Mouse (Mus musculus): ENCODE data around the gene Prn. TPM values are rescaled to one million over a fixed set of nuclear protein-coding genes. Genes with fewer than 3 reads are reported as not detected.

Gene Prn
- total and polyA plus RNA-seq, 2 experiments = not detected

DNA sequence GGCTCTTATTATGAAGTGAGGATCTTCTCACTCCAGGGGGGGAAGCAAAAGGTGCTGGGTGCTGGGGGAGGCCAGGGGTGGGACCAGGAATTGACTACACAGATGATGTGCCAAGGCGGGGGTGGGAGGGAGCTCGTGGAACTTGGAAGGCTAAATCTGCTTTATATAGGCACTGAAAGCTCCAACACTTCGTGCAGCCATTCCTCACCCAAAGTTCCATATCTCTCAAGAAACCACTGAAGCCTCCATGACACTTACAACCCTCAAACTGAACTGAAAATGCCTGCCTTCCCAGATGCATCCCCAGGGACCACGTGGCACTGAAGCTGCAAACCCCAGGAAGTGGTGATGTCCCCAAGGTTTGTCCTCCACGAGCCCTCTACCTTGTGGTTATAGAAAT lies 94.2 kb downstream of the Prn start:
- TF ChIP-seq POLR2A (IDR thresholded peaks at IDR 0.05; ENCODE audit: extremely low read depth, insufficient read depth, low read length) (no peak), CTCF (IDR thresholded peaks at IDR 0.05; ENCODE audit: low read depth, low read length) (no peak)
- WGBS = 72% methylated on average over 5 of the region's 5 CpGs
- H3K4me3 ChIP-seq (ENCODE audit: insufficient read depth, low read depth, low read length) = no peak overlapping the region
- no peaks in the 10 kb centered on the region for H3K36me3 ChIP-seq (ENCODE audit: control insufficient read depth, insufficient read depth, low read length)
- DNase-seq (ENCODE audit: extremely low read depth, low read depth, low spot score) = no peak
- H3K79me2 ChIP-seq (ENCODE audit: control insufficient read depth, insufficient read depth, low read length) = no peaks in the 10 kb centered on the region
- H3K27ac ChIP-seq (replicated peaks; ENCODE audit: insufficient read depth, low read depth, low read length) = no peak overlapping the region
- H3K4me1 ChIP-seq (ENCODE audit: control insufficient read depth, insufficient read depth, low read length) = no peaks in the 10 kb centered on the region
- no peaks in the 10 kb centered on the region for H3K27me3 ChIP-seq (ENCODE audit: control insufficient read depth, insufficient read depth, low read length)
- H3K9ac ChIP-seq (ENCODE audit: low read depth, low read length) = no peak overlapping the region

DNA sequence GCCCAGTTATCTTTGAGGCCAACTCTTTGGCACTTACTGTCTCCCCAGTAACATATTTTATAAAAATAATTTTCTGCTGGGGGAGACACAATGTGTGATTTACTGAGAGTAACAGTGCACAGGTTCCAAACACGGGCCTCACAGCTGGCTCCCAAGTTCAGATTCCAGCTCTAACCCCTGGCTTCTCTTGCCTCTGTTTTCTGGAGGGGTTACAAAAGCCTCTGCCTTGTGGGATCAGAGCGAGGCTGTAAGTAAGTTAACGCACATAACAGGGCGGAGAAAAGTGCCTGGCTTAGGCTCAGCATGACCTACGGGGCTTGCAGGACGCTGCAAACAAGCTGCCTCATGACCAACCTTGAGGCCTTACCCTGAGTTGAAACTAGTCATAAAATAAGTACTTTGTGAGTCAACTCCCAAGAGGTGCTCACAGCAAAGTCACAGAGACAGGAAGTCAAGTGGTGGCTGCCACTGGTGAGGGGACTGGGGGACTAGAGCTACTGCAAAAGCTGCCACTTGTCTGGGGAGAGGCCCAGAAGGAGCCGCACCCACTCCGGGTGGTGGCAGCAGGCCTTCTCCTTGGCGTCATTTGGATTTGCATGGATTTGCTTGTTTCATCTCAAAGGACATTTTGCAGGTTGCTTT lies 94.9 kb downstream of the Prn start:
- H3K27ac ChIP-seq (replicated peaks; ENCODE audit: insufficient read depth, low read depth, low read length) = no peak overlapping the region
- 88% methylated on average over 9 of the region's 9 CpGs for WGBS
- TF ChIP-seq CTCF (IDR thresholded peaks at IDR 0.05; ENCODE audit: low read depth, low read length) (no peak), POLR2A (IDR thresholded peaks at IDR 0.05; ENCODE audit: extremely low read depth, insufficient read depth, low read length) (no peak)
- H3K36me3 ChIP-seq (ENCODE audit: control insufficient read depth, insufficient read depth, low read length) = no peaks in the 10 kb centered on the region
- H3K27me3 ChIP-seq (ENCODE audit: control insufficient read depth, insufficient read depth, low read length) = no peaks in the 10 kb centered on the region
- H3K9ac ChIP-seq (ENCODE audit: low read depth, low read length) = no peak overlapping the region
- no peak for DNase-seq (ENCODE audit: extremely low read depth, low read depth, low spot score)
- no peaks in the 10 kb centered on the region for H3K4me1 ChIP-seq (ENCODE audit: control insufficient read depth, insufficient read depth, low read length)
- H3K4me3 ChIP-seq (ENCODE audit: insufficient read depth, low read depth, low read length) = no peak overlapping the region
- H3K79me2 ChIP-seq (ENCODE audit: control insufficient read depth, insufficient read depth, low read length) = no peaks in the 10 kb centered on the region

DNA sequence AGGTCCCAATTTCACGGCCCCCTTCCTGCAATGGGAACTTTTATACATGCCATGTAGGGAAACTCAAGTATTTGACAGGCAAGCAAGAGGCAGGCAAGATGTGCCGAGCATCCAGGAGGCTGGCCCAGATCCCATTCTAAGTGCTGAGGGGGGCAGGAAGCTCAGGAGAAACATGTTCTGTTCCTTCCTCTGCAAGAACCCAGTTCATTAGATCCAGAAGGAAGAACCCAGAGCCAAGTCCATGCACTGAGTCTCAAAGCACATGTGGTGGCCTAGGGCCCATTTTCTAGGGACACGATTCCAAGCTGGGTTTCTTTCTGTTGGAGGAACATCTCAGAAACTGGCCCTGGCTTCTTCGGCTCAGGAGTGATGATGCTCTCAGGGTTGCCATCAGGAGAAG lies 95.7 kb downstream of the Prn start:
- Histone ChIP-seq H3K27me3 (ENCODE audit: control insufficient read depth, insufficient read depth, low read length) (no peaks in the 10 kb centered on the region), H3K4me3 (ENCODE audit: insufficient read depth, low read depth, low read length) (no peak overlapping the region), H3K9ac (ENCODE audit: low read depth, low read length) (no peak overlapping the region), H3K79me2 (ENCODE audit: control insufficient read depth, insufficient read depth, low read length) (no peaks in the 10 kb centered on the region), H3K4me1 (ENCODE audit: control insufficient read depth, insufficient read depth, low read length) (no peaks in the 10 kb centered on the region), H3K36me3 (ENCODE audit: control insufficient read depth, insufficient read depth, low read length) (no peaks in the 10 kb centered on the region), H3K27ac (replicated peaks; ENCODE audit: insufficient read depth, low read depth, low read length) (no peak overlapping the region)
- TF ChIP-seq CTCF (IDR thresholded peaks at IDR 0.05; ENCODE audit: low read depth, low read length) = no peak
- DNase-seq (ENCODE audit: extremely low read depth, low read depth, low spot score) = no peak
- WGBS = 88% methylated on average over 4 of the region's 4 CpGs

Other genes with a start within 250 kb of the Prn start
- not detected in 2 replicates for gene Erv3, start 50.2 kb upstream of the Prn start, total RNA-seq (2014; rRNA removed)
- not detected in 2 replicates for gene Erv3, start 50.2 kb upstream of the Prn start, polyA plus RNA-seq (2012; rRNA removed)
- 24.7 and 31.5 TPM in 2 replicates for gene Prnp, start within 50 bp of the Prn start, total RNA-seq (2014; rRNA removed)
- gene Prnp, start within 50 bp of the Prn start, polyA plus RNA-seq (2012; rRNA removed) = 20.4 and 22.0 TPM in 2 replicates
- gene Prnd, start 40.9 kb downstream of the Prn start, total RNA-seq (2014; rRNA removed) = 0.07 TPM in 1 of 2 replicates, not detected in the other
- gene Prnd, start 40.9 kb downstream of the Prn start, polyA plus RNA-seq (2012; rRNA removed) = not detected in 2 replicates
- 1.3 and 1.5 TPM in 2 replicates for gene Rassf2, start 120.3 kb downstream of the Prn start, total RNA-seq (2014; rRNA removed)
- gene Rassf2, start 120.3 kb downstream of the Prn start, polyA plus RNA-seq (2012; rRNA removed) = 0.45 and 0.84 TPM in 2 replicates
- gene Slc23a2, start 235.2 kb downstream of the Prn start, total RNA-seq (2014; rRNA removed) = 14.8 and 20.5 TPM in 2 replicates
- gene Slc23a2, start 235.2 kb downstream of the Prn start, polyA plus RNA-seq (2012; rRNA removed) = 7.0 and 12.7 TPM in 2 replicates

All from liver, adult 2 months (tissue).